Mouse (Mus musculus) urinary bladder, adult 18-20 months (tissue): ENCODE measurements at regions not wholly inside any gene's neighbourhood (a gene's known extent, or its start where the extent isn't known, plus 50 kb on each side); places are given as distances from the start of the nearest gene placed in this dataset.
A peak's percentile ranks its signal among the peaks of the same experiment; 100 is the strongest.

ENCODE experiments used
- DNase-seq, 2 experiments: peaks; one replicate each; pipeline ENCODE4 v3.0.0; 2022; ENCODE audit warnings: low spot score in 2 of 2, mixed read lengths in 2 of 2

DNA sequence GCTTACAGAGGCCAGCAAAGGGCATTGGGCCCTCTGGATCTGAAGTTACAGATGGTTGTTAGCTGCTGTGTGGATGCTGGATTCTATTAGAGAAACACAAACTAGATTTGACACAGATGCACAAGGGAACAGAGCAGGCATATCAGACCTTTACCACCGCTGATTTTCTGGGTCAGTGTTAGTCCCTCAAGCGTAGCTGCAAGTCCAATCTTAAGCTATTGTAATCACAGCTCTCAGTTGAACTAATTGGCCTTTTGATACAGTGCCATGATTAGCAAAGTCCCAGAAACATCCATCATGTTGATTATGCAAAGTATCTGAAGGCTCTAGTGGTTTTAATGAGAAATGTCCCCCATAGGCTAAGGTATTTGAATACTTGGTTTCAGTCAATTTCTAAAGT lies 54.2 kb upstream of the Plppr5 start:
- DNase-seq: no peak

DNA sequence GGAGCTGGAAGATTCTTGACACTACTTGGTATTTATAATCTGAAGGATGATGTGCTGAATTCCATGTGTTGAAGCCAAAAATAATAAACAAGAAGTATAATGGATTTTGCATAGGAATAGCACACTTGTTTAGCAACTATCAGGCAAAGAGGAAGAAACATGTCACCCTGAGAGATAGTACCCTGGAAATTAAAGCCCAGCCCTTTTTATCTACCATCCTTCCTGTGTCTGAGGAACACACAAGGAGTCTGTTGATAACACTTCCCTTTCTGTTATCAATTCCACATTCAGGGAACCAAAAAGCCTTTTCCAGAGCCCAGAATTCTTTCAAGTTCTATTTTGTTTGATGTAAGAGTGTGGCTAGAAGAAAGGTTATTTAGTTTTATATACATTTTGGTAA lies 66.5 kb upstream of the Plppr5 start:
- DNase-seq: no peak

DNA sequence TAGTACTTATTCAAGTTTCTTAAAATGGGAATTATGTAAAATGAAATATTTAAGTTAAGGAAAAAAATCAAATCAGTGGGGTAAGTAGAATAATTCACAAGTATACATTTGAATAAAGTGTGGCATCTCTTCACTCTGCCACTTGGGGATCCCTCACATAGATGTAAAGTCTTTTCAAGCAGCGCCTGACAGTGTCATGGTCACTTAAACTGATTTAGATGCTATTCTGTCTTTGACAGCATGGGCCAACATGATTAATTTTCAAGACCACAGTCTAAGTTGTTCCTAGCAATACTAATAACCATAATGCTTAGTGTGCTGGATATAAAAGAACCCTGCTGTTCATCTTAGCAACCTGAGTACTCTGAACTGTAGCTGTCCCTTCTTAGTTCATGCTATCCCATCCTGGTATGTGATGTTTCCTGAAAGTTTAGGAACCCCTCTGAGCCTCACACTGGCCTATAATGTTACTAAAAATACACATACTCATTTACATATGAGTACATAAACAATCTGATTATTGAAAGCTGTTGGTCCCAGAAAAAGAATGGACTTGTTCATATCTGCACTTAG lies 68.4 kb upstream of the Plppr5 start:
- no peak for DNase-seq

DNA sequence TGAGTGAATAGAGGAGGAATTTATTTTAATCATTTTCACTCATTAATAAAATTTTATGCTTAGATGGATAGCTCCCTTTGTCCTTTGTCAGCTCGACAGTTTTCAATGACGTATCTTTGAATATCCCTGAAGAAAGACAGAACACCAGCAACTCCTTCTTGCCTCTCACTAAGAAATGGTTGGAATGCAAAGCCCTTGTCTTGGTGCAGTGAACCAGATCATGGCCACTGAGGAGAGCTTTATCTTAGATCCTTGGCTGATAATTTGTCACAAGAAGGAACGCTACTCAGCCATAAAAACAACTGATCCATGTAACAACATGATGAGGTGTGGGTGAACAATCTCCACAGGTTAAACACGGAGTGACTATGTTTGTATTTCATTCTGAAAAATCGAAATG lies 73.5 kb upstream of the Plppr5 start:
- no peak for DNase-seq

DNA sequence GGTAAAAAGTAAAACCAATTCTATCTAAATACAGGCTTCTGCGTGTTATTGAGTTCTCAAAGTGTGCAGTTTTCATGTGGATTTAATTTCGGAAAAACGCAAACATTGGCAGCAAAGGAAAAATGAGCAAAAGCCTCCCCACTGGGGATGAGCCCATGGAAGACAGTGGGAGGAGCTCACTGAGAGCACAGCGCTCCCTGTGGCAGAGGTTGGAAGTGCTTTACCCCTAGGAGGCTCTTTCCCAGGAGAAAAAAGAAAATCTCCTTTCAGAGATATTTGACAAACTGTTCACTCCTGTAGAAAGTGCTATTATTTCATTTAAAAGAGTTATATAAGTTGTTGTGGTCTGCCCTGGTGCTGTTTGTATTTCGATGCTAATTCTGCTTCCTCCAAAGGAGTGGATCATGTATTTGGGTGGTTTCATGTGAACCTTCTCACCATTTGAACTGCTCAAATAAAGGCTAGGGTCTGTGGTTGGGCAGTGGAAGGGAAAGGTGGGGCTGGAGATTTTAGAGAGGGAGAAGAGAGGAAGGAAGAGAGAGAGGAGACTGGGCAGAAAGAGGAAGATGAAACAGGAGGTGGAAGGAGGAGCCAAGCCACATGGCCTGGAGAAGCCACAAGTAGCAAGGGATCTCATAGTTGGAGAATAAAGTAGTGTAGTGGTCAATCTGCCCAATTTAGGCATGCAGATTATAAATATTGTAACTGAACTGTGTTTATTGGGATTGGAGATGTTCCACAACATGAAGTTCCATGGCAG lies 76.3 kb upstream of the Plppr5 start:
- no peak for DNase-seq

DNA sequence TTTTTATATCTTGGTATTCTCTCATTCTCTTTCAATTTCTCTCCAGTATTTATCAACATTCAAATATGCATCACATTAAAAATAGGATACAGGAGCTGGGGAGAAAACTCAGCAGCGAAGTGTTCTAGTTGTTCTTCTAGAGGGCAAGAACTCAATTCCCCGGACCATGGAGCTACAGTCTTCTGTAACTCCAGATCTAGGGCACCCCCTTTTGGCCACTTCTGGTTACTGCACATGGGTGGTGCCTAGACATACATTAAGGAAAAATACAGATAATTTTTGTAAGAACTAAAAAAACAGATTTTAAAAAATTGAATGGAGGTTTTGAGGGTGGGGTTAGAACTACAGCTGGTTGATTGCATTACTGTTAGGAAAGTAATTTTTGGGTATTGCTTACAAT lies 80.5 kb upstream of the Plppr5 start:
- no peak for DNase-seq

DNA sequence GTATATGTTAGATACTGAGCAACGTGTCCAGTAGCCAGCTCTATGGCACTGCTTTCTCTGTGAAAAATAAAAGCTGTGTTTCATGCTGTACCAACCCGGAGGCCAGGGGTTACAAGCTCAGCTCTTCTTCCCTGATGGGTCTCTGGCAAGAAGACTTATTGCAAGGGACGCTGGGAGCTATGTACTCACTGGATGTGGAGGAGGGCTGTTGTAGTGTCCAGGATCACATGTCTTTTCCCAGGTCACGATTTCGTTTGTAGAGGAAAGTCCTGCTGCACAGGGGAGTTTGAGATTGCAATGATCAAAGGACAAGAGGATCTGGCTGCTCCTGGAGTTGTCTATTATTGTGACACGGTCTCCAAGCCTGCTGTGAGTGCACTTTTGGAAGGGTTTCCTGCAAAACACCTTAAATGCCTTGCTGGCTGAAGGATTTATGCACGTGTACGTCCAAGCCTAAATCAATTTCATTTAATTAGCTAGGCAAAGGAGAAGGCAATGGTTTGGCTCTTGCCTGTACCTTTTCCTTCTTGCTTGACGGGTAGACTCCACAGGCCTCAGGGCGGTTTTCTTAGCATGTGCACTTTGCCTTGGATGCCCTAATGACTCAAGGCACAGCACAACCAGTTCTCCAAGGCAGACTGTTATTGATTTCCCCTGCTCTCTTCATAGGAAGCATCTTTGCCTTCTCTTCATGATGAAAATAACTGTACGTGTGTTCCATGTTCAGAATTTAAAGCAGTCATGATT lies 87.2 kb upstream of the Plppr5 start:
- no peak for DNase-seq

DNA sequence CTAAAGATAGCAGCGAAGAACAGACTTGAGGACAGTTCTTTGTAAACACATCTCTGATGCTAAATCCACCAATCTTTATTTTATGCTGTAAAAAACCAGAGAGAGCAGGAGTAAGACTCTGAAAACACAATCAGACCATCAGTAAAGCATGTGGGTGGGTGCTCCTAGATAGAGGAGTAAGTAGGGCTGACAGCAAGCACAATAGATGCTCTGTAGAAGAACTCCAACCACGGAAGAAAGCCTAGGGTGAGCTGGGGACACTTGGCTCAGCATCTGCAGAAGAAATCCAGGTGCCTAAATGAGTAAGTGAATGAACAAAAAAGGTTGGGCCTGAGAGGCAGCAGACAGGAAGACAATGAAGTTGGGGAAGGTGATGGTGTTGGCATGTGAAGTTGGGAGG lies 88.3 kb upstream of the Plppr5 start:
- DNase-seq: no peak

DNA sequence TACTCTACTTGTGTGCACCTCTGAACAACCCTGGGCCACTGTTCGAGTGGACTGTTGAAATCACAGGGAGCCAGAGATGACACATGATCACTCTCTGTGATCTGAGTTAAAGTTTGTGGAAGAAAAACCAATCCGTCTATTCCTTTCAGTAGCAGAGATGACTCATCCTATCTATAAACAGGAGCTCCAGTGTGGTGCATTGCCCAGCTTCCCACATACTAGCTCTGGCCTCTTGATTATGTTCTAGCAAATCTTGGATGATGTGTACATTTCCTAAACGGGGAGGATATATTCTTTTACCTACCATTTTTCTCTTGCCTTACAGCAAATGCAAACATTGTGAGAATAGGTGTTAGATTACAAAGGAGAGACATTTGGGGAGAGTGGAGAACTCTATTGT lies 94.5 kb upstream of the Plppr5 start:
- no peak for DNase-seq

DNA sequence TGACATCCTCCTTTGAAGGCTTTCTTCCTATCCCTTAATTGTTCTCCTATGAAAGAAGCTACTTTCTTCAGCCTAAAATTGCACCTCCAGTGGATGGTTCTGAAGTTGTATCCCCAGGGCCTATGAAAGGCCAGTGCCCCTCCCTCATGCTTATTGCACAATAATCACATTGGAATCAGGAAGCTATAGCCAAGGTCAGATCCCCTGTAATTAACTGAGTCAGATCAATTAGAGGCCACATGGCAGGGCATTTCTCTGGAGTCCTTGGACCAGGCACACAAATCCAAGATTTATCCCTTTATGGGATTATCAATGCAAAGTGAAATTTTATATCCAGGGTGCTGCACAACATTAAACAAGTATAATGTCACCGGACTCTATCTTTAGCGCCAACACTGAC lies 98.8 kb upstream of the Plppr4 start:
- no peak for DNase-seq

DNA sequence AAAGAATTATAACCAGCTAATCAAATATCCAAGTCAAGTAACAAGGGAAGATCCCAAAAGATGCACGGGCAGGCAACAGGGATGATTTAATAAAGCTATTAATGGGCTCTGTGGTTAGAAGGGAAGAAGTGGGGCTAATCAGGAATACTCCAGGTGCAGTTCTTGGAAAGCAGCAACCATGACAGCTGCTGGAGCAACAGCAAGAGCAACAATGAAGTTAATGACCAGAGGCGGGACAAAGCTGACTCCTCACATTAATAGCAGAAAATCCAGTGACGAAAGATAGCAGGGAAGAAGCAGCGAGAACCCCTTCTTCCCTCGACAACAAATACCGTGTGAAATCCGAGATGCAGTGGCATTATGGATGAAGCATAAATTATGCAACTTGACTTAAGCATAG lies 89.9 kb upstream of the Plppr4 start:
- no peak for DNase-seq

DNA sequence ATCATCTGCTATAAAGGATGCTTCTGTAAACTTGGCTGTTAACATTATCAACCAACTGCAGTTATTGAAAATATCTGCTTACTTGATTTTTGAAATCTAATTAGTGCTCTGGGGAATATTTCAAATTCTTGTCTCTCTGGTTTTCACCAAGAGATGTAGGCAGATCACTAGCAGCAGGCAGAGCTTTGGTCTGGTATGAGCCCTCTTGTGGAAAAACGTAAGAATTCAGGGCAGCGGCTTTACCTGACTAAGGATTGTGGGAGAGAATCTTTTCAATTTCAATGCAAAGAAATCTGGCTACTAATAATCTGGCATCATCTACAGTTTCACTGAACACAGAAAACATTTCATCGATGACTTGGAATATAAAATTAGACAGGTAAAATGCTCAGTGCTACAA lies 81.2 kb upstream of the Plppr4 start:
- DNase-seq: no peak

DNA sequence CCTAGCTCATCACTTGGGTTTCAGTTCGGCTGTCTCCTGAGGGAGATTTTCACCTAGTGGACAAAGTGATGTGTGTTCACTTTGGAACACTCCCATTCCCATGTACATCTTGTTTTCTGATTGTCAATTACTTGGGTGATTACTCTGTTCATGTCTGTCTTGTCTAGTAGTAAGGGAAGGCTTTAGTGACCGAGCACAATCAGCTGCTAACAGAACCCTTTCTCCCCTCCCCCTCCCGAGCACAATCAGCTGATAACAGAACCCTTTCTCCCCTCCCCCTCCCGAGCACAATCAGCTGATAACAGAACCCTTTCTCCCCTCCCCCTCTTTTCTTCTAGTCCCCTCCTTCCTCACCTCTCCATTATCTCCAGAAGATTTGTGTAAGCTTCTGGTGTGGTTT lies 79.6 kb upstream of the Plppr4 start:
- DNase-seq: no peak

DNA sequence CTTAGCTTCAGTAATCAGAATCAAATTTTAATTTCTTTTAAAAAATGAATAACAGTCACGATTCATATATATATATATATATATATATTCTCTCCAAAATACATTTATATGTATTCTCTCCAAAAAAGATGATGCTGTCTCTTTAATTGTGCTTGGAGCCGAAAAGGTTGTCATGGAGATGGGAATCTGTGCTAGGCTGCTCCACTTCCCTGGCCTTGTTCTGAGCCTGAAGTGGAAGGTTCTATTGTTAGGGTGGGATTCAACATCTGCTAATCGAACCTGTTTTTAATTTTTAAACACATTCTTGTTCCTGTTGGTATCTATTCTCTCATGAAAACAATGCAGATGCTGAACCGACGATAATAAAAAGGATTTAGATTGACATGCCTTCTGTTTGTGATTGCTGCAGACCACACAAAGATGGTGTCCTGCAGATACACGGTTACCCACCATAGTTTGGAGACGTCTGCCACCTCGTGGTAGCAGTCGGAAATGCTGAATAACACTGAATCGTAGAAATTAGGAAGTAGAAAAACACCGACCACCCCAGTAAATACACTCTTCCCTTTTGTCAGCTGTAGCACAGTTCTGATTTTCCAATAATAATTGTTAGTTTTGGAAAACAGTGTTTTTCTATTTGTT lies 77.9 kb upstream of the Plppr4 start:
- DNase-seq: peak in 1 of 2 experiments; percentile 50

DNA sequence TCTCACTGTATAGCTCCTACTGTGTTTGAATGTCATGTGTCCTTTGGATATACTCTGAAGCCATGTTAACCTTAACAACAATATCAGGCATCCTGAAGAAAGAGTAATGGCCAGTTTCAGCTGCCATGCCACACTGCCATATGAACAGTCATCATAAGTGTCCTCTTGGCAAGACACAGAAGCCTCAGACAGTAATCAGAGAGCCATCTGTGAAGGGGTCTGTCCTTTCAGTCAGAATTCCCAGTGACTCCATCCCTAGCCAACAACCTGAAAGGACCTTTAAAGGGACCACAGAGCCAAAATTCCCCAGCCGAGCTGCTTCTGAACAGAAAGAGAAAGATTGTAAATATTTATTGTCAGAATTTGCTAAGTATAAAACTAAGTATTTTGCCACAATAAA lies 63.9 kb upstream of the Plppr4 start:
- no peak for DNase-seq

DNA sequence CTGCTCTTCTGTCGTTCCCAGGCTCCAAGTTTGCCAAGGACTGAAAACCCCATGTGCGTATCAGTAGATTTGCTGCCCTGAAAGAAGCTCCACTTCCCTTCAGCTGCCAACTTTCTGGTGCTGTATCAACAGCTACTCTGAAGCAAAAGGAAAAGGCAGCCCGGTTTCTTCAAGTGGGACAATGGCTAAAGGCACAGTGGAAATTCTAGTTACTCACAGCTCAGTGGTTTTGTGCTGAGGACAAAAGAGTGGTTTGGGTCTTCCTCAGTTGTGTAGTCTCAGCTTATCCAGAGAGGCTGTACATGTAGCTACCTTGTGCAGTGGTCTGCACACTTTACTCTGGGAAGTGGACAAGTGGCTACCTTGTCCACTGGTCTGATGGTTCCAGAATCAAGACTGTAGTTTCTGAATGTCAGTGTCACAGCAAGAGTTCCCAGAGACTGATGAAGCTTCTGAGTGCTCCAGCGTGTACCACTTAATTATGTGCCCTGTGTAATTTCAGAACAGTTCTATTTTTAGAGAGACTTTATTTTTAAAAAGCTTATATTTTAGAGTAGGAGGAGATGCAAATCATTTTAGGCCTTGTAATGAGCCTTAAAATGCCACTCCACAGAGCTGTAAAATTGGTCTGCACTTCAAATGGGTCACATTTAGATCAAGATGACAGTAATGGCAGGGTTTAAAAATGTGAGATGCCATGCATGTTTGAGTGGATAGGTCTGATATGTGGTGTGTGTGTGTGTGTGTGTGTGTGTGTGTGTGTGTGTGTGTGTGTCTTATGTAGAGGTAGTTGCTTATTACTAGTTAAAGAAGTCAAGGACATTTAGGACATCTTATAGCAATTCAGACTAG lies 52.4 kb upstream of the Plppr4 start:
- no peak for DNase-seq
